Mouse (Mus musculus): Measurements from ENCODE around the gene BC005537.

The BC005537 gene

DNA sequence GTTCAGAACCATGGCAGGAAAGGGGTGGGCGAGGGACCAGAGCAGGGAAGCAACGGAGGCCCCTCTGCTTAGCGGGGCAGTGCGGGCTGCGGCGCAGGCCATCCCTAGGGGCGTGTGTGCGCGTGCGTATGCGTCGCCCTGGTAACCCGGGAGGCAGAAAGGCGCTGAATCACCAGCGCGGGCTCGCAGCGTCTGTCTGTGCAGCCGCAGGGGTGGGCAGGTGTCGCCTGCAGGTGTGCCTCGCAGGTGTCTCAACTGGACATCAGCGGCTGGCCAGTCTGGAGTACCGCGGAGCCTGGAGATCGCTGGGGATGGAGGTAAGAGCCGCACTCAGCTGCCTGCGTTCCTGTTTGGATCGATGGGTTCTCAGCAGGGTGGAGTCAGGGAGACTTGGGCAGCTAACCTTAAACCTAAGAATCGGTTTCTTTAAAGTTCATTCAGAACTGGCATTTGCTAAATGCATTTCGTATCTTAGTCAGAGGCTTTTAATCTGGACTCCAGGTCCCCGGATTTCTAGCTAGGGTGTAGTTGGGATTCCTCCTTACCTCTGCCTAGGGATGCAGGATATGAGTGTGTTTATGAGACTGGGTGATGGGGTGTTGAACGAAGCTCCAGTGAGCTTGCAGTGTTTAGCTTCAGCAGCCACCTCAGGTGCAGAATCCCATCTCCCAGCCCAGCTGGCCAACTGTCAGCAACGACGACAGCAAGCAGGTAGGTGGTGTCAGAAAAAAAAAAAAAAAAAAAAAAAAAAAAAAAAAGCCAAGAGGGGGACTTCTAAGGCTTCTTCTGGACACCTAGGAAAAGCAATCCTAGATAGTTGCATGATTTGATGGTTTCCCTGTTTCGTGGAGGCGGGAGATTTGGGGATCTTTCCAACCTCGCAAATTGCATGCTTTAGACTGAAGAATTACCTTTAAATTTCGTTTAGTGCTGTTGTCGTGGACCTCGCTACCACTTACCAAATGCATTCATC, 43.8 kb downstream of the BC005537 start, which contains the start of gene D130043K22Rik:
D130043K22Rik (plus strand) TSS at position 153 of the 973 bp plus-strand sequence.
- DNase-seq (ENCODE audit: low spot score), result no peak

DNA sequence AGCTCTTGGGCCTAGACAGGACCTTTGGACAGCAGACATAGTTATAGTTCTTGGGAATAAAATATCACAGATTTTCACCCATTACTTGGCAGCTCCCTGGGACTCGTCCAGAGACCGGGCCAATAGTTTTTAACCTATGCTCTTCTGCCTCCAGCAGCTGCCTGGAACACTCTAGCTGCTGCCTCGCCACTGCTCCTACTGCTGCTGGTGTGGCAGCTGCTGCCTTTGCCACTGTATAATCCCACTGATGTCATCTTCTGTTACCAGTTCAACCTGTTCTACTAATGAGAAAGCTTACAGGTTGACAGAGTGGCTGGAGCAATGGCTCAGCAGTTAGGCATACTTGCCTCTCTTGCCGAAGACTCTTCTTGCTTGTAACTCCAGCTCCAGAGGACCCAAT, 47.9 kb downstream of the BC005537 start:
- DNase-seq (ENCODE audit: low spot score), result no peak

DNA sequence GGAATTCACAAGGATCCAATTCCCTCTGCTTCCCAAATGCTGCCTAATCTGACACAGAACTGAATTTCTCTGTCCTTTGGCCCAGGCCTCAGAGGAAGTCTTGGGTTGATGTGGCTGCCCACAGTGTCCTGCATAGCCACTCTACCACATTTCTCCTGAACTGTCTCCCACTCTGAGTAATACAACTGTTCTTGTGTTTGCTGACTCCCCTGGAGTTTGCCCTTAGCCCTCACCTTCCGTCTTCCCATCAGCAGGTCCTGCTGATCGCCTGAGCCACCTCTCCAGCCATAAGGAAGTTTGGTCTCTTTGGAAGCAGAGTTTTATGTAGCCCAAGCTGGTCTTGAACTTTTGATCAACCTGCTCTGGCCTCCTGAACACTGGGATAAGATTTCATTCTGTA, 50.5 kb downstream of the BC005537 start:
- DNase-seq (ENCODE audit: low spot score), result no peak

DNA sequence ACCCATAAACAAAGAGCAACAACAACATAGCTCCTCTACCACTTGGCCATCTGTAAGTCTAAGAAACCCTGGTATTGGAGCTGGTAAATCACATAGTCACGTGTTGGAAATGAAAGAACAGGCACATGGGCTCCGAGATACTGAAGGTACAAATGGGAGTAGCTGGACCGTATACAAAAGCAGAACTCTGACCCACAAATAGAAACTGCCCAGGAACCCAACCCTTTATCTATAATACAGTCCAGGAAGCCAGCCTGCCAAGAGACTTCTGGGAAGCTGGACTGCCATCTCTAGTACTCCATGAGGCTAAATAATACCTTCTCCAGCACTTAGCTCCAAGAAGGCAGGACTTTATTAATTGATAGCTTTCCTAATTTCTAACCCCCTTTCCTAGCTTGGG, 51.1 kb downstream of the BC005537 start:
- no peak for DNase-seq (ENCODE audit: low spot score)

DNA sequence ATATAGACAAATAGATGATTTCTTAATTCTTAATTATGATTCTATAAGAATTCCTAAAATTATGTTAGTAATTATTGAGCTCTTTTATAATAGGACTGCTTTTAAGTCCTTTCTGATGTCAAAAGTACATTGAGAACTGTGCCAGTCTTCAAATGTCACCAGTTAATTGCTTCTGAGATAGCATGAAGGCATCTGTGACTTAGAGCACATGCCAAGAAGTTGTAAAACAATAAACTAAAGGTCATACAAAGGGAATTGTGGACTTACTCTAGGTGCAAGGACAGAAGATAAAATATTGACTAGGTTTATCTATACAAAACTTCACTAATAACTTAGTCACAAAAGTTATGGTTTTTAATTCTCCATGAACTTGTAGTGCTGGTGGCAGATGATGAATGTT, 57.7 kb downstream of the BC005537 start:
- no peak for DNase-seq (ENCODE audit: low spot score)

DNA sequence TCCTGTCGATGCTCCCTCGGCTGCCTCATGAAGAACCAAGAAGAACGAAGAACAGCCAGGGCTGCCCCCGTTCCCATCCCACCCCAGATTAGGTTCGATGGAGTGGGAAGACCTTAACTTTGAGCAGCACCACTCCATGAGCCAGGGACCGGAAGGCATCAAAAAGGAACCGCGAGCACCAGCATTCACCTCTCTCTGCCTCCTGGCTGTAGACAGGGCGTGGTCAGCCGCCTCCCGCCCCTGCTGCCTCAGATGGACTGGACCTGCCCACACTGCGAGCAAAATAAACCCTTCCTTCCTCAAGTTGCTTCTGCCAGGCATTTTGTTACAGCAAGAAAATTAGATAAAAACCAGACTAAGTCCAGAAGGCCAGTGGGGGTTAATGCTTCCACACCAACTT, 59.6 kb downstream of the BC005537 start:
- DNase-seq (ENCODE audit: low spot score), result no peak

DNA sequence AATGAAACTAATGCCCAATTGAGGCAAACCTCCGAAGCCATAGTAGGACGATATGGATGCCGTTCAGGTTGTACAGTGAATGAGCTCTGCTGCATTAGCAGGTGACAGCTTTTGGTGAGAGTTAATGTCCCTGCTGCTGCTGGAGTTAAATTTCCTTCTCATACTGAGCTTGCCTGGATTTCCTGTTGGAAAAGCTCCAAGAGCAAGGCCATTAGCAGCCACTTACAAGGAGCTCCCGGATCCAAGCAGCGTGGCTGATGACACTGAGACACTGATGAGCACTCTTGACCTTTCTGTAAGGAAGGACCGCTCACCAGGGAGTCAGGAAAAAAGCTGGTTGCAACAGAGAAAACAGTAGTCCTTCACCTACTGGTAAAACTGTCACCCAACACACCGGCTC, 60.6 kb downstream of the BC005537 start:
- no peak for DNase-seq (ENCODE audit: low spot score)

DNA sequence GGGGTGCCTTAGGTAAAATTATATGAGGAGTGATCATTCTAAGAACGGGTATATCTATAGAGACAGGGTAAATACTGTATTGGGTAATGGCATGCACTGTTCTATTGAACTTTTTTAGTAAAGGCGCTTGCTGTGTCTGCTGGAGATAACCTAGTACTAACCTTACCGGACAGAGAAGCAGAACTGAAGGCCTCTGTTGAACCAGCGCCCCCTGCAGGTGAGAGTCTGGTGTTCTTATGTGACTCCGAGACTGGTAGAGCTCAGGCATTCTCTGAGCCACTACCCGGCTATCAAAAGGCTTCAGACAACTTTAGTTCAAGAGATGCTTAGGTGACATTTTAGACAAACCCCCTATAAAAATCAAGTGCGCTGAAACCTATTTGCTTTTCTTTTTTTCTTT, 61.1 kb downstream of the BC005537 start:
- DNase-seq (ENCODE audit: low spot score), result no peak

Measured in ovary, adult 18-20 months (tissue).